Mouse (Mus musculus) cerebellum, postnatal 10 days (tissue): ENCODE results near the gene Cyp2c39.
"Not testable (repeated sequence)": the region's sequence is repeated elsewhere in the genome, so short reads cannot be mapped to it uniquely, and the experiment has no call there.

Source experiments
- DNase-seq, 2 experiments: peaks; one replicate each; pipeline ENCODE4 v3.0.0; 2021; ENCODE audit warnings: mixed read lengths in 2 of 2

Cyp2c39 gene

GRCm38 (mm10) chr19:39510534-39510933, at the start of gene Cyp2c39:
Gene Cyp2c39, plus strand, starts transcription at chr19:39510862.
- no peak for DNase-seq

- DNase-seq = no peak
Measured at GRCm38 (mm10) chr19:39462941-39463340, 47.7 kb upstream of the Cyp2c39 start, which contains the start of gene Cyp2c38. Gene Cyp2c38, minus strand, starts transcription at chr19:39463075.

DNA sequence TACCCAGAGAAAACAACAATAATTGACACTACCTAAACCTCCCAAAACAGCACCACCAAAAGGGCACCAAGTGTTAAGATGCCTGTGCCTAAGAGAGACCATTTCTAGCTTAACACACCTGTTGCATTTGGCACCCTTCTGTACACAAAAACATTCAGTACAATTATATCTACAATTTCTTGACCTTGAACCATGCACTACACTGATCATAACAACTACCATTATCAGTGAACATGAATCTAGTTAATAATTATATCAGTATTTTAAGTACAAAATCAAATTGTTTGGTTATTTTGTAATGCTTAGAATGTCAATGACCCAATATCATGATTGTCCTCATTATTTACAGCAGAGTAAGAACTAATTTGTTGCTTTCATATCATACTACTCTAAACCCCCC, 46.7 kb upstream of the Cyp2c39 start:
- DNase-seq = no peak

GRCm38 (mm10) chr19:39483961-39484360, 26.7 kb upstream of the Cyp2c39 start:
- not testable (repeated sequence) for DNase-seq

DNA sequence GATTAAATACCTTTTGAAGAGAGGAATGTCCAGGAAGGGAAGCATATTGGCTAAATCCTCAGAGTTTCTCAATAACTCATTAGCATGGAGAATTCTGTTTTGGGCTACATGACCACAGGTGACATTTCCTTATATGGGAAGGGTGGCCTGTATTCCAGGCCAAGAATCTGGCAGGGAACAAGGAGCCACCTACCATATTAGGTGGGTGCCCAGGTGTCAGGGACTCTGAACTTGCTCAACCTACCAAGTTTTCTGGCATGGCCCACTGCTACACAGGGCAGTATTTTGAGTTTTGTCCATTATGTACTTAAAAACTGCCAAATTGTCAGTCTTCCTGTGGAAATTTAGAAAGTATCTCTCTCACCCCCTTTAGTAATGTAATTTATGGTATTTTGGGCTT, 4.3 kb upstream of the Cyp2c39 start:
- DNase-seq = no peak

DNA sequence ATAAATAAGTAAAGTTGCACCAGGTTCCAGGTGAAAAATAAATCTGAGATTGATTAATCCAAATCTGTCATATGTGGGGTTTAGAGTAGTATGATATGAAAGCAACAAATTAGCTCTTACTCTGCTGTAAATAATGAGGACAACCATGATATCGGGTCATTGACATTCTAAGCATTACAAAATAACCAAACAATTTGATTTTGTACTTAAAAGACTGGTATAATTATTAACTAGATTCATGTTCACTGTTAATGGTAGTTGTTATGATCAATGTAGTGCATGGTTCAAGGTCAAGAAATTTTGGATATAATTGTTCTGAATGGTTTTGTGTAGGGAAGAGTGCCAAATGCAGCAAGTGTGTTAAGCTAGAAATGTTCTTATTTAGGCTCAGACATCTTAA, 1.1 kb upstream of the Cyp2c39 start:
- DNase-seq = no peak
